Mouse (Mus musculus) urinary bladder, postnatal 14 days (tissue): ENCODE results near the gene Gria2.

Experiments used
- DNase-seq: peaks from one replicate; pipeline ENCODE4 v3.0.0; 2021; ENCODE audit warnings: low spot score

Gria2 gene

DNA sequence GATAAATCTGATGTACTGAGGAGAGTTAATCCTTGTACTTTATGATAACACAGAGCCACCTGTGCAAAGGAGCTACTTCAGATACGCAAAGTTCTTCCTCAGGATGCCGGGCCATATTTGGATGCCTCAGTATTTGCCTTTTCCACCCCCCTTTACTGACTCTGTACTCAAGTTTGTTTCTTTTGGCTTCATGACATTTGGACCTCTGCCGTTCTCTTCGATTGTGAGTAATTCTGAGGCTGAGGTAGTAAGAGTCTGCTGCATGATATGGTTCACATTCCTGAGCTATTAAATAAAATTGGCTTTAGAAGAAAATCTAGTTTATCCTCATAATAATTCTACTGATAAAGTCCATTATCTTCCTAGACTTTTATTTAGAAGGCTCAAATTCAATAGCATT lies 26.7 kb downstream of the Gria2 start:
- peak; percentile 26 for DNase-seq

DNA sequence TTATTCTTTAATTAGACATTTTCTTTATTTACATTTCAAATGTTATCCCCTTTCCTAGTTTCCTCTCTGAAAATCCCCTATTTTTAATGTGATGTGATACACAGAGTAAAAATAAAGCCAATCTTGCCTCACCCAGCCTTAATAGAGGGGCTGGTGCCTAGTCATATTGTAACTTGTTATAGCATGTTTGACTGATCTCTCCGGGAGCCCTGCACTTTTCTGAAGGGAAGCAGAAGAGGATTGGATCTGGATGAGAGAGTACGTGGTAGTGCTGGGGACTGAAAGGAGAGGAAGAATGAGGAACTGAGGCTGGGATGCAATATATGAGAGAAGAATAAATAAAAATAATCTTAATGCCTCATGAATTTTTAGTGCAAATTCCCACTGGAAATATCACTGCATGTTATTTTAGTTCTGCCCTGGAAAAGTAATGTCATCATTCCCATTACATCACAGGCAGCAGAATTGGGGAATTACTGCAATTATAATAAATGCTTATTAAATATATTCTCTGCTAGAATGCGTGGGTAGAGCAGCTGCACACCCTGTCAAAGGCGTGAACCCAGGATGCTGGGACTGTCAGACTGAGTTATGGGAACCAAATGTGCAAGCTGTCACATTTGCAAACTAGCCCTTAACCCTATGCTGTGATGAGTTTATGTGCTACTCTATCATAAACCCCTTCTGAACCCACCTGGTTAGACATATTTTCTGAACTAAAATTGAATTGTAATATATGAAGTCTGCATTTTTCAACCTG lies 28.4 kb downstream of the Gria2 start:
- DNase-seq, result no peak

DNA sequence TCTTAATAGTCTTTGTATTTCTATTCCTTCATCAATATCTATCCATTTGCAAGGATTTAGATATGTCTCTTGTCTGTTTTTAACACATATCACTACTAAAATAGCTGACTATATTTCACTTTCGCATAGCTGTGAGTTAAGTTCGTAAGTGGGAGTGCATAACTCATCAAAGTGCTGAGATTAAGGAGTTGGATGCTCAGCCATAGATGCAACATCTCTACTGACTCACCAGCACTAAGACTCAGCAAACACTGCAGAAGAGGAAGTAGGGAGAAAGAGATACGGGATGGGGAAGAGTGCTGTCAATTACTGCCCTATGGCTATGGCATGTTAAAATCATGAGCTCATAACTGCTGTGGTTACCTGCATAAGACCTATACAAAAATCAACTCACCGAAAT lies 29.4 kb downstream of the Gria2 start:
- no peak for DNase-seq

DNA sequence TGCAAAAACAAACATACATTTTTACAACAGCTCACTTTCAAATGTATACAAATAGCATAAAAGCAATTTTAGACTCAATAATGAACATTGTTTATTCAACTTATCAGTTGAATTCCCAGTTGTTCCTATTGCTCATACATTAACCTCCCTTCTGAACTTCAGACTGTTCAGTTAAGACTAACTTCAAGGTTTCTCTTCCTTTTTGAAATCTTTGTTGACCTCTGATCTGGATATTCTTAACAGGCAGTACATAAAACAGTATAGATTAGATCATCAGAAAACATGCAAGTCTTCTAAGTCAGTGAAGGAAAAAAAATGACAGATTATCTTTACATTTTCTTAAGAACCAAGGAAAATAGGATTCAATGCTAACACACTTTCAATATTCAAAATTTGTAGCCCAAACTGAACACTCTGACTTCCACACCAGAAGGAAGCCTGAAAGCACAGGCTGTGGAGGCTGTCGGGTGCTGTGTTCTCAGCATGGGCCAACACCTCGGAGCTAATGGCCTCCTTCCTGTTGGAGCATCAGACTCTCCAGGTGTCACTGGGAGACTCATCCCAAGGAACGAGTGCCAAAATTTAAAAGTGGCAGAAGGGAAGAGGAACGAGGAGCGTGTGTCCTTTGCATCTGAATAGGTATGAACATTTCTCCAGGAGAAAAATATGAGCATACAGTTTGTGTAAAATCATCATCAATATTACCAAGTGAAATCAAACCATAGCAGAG lies 33.0 kb downstream of the Gria2 start:
- no peak for DNase-seq

DNA sequence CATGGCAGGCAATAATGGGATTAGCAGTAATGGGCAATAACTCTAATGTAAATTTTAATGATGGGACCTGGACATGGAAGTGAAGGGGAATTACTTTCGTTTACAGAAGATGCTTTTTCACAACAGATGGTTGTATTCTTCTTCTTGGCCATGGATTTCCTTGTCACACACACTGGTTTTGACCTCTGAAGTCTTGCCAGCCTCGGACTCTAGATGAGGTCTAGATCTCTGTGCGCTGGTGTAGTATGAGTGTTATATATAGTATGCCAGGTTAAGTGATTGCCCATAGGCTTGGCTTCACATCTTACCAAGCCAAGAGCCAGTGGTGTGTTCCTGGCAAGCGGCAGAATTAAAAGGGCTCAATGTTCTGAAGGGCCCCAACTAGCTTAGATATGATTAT lies 43.7 kb downstream of the Gria2 start:
- DNase-seq, result no peak

DNA sequence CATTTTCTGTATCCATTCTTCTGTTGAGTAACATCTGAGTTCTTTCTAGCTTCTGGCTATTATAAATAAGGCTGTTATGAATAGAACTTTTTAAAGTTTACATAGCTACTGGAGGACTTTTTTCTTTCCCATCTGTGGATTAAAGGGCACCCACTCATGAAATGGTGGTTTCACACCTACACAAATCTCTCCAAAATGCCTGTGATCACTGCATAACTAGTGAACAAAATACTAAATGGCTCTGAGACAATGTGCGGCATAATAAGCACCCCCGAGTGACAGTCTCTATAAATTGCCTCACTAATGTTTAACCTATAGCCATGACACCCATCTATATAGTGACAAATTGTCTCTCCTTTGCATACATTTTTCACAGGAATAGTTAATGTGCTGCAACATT lies 44.3 kb downstream of the Gria2 start:
- DNase-seq, result no peak

DNA sequence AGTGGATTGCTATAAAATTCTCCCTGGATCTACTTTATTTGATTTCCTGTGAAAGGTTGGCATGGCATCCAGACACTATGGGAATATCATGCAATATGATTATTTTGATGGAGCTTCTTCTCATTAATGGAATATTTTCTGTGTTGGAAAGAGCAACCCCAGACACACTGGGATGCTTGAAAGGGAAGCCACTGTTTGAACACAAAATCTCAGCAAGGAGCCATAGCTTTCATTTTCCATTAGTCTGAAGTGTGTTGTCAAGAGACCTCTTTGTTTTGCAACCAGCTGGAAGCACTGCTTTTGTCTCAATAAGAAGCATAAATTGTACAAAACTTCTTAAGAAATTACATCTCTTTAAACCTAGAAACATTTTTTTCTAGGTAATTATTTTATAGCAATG lies 51.8 kb downstream of the Gria2 start:
- no peak for DNase-seq

DNA sequence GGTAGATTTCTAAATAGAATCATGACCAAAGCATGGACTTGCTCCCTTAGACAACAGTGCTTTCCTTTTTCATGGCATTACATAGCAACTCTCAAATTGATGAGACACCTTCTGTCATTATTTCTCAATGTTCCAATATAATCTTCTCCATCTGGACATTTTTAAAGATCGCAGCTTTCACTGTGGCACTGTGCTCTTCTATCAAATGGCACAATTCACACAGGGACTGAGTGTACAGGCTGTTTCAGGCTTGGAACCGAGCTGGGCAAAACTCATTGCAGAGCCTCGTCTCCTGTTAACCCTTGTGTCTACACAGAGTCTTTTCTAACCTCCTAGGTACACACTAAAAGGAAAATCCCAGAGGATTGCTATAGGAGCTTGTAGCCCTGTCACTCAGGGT lies 77.4 kb downstream of the Gria2 start:
- DNase-seq, result no peak

DNA sequence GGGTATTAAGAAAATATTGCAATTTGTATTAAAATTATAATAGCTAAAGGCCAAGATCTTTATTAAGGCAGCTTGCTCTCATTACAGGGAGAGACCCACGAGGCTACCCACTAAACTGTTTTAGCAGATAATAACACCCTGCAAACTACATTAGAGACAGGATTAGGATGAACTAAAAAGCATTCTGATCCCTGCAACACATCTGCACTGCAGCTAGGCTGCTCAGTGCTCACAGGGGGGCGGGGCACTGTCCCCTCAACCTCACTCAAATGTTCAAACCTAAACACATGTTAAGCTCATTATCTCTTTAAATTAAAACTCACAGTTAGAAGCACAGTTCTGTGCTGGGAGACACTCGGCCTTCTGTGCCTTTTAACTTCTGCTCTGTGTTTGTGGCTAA lies 89.5 kb downstream of the Gria2 start:
- no peak for DNase-seq

DNA sequence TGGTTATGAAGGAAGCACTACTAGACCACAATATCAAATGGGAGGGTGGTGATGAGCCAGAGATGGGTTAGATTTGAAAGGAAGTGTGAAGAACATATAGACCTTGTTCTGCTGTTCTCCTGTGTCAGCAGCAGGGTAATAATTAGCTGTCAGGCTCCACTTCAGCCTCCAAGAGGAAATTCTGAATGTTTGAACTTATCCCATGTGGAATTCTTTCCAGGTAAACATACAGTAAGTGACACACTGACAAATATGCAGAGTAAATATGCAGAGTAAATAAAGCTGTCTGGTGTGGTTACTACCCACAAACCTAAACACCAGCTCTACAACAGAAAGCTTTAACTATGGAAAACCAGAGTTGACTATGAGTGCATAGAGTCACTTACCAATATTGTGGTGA lies 93.6 kb downstream of the Gria2 start:
- DNase-seq, result no peak

DNA sequence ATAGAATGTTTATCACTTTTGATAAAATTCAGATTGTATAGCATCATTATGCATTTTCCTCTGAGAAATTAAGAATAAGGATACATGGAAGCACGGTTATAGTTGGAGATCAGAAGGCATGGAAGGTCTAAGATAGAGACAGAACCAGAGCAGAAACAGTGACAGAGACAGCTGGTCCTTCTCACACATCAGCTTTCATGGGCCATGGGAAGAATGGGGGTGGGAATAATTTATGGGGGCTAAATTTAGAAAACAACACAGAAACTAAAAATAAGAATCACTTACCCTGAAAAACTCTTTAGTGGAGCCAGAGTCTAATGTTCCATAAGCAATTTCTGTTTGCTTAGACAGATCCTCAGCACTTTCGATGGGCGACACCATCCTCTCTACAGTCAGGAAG lies 100.5 kb downstream of the Gria2 start:
- DNase-seq, result no peak

DNA sequence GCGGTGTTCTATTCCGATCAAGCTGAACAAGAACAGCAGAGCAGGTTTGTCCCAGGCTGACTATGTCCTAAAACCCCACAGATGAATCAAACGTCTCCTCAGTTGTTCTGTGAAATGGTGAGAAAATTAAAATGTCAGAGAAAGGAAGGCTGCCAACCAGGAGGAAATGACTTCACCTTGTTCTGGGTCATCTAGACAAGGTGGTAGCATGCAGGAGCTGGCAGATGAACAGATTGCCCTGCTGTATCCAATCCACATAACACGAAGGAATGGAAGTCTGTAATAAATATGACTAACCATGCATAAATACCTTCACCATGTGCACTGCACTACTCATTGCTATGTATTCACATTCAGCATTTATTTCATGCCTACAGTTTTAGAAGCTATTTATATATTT lies 105.1 kb downstream of the Gria2 start:
- no peak for DNase-seq

DNA sequence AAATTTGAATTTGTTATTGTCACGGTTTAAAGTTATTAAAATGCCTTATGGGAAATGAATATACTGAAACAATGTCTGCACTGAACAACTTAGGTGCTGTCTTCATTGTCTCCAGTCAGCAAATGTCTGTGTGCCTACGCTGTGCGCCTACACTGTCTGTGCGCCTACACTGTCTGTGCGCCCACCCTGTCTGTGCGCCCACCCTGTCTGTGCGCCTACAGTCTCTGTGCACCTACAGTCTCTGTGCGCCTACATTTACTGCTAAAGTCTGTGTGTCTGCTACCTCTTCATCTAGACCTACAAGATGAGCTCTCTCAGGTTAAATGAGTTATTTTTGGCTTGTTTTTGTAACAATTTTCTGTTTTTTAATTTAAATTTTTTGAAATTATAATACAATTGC lies 107.7 kb downstream of the Gria2 start:
- DNase-seq, result no peak

DNA sequence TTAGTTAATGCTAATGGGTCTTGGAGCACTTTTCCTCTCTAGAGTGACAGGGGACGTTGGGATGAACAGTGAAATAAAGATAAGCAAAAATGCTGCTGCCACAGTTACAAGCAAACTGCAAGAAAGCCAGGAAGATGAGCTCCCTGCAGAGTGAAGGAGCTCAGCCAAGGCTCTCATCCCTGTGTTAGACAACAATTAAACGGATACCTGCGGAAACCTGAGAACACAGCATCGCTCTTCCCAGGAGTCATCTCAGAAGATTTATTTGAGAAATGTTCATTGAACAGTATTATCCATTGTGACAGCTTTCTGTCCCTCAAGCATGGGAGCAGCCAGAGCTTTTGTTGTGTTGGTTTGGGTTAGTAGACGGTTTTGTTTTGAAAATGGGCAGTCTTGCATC lies 137.5 kb downstream of the Gria2 start:
- no peak for DNase-seq

DNA sequence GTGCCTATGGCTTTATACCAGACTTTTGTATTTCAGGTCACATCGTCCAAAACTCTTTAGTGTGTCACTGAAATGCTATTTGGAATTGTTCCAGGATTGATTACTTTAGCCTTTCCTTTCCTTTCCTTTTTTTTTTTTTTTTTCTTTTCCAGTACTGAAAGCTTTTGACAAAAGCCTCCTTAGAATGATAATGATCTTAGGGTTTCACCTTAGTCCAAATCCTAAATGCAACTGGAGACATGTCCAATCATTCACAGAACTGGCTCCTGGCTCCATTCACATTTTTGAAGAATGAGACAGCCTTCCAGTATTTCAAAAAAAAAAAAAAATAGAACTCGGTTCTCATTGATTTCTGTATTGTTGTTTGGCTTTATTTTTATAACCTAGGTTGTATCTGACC lies 139.3 kb downstream of the Gria2 start:
- DNase-seq, result no peak

DNA sequence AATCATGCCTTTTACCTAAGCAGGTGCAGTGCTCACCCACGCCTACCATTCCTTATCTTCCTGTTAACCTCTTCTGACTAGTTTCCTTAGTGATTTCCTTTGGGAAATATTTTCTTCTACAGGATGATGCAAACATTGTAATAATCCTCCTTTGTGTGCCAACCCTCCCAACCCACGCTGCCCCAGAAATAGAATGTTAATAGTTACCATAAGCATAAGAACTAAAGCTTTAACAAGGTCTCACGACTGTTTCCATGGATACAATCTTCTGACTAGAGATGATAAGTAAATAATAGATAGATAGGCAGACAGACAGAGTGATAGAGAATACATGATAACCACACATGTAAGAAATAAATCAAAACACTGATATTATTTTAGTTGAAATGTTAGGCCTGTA lies 140.8 kb downstream of the Gria2 start:
- DNase-seq, result no peak

DNA sequence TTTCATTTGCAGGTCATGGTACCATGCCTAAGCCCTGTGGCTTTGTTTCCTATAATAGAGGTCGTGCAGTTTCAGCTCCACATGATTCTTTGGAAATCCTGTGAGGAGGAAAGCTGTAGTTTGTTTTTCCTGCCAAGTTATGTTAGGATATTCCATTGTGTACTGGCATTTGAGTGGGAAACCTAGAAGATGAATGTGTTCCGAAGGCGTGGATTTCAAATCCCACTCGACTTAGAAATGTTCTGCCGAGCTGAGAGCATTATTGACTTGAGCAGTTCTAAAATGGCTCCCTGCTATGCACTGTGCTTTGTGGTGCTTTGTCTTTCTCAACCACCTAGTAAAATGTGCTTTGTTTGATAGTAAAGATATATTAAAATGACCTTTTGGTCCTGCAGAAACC lies 150.4 kb downstream of the Gria2 start:
- DNase-seq, result no peak
